Mouse (Mus musculus) ES-Bruce4 (cell line): Measurements from ENCODE around the gene Hyal2. TPM values are rescaled to one million over a fixed set of nuclear protein-coding genes. Genes with fewer than 3 reads are reported as not detected.

ENCODE experiments used
- H3K27ac ChIP-seq: 2 replicates; pipeline ENCODE4 v1.5.1; 2012; ENCODE audit warnings: low read length, inconsistent platforms; ENCODE audit not compliant: insufficient read depth
- H3K27me3 ChIP-seq: 2 replicates; pipeline ENCODE4 v1.6.1; 2012; ENCODE audit warnings: mild to moderate bottlenecking, low read length, inconsistent platforms; ENCODE audit not compliant: control insufficient read depth, poor library complexity, insufficient read depth, severe bottlenecking
- H3K36me3 ChIP-seq: 2 replicates; pipeline ENCODE4 v1.6.1; 2012; ENCODE audit warnings: inconsistent platforms, mild to moderate bottlenecking, low read length, moderate library complexity; ENCODE audit not compliant: control insufficient read depth, poor library complexity, insufficient read depth, severe bottlenecking
- H3K4me1 ChIP-seq: one replicate; pipeline ENCODE4 v1.8.1; 2011; ENCODE audit warnings: low read length; ENCODE audit not compliant: control insufficient read depth, insufficient read depth
- H3K4me3 ChIP-seq: 2 replicates; pipeline ENCODE4 v1.5.1; 2011; ENCODE audit warnings: low read depth, mild to moderate bottlenecking, low read length
- H3K9ac ChIP-seq: 2 replicates; pipeline ENCODE4 v1.6.1; 2012; ENCODE audit warnings: low read depth, mild to moderate bottlenecking, inconsistent platforms; ENCODE audit not compliant: poor library complexity, severe bottlenecking
- H3K9me3 ChIP-seq: replicated peaks from 2 replicates; pipeline ENCODE4 v1.6.1; 2012; ENCODE audit warnings: mild to moderate bottlenecking, low read length, inconsistent platforms; ENCODE audit not compliant: control insufficient read depth, poor library complexity, insufficient read depth, severe bottlenecking
- CTCF ChIP-seq: IDR thresholded peaks from one replicate; pipeline ENCODE4 v1.8.1; 2011; ENCODE audit warnings: low read depth, low read length
- EP300 ChIP-seq: IDR thresholded peaks from 2 replicates; pipeline ENCODE4 v1.6.1; 2011; ENCODE audit warnings: low read depth, low read length; ENCODE audit not compliant: insufficient read depth
- POLR2A ChIP-seq: IDR thresholded peaks from one replicate; pipeline ENCODE4 v1.8.1; 2011; ENCODE audit warnings: low read length; ENCODE audit not compliant: insufficient read depth
- polyA plus RNA-seq: library from polyadenylated mRNA; stranded (reverse); fragments of >200 nt; gene quantifications from 2 replicates; pipeline ENCODE4 v1.2.4, GENCODE M21; 2011; ENCODE audit warnings: low read depth; ENCODE audit not compliant: missing spikeins, insufficient read depth, insufficient read length

The Hyal2 gene
- polyA plus RNA-seq, 1 experiment = 38.7 TPM

GRCm38 (mm10) chr9:107620954-107621353 lies 53.2 kb downstream of the Hyal2 start:
- Histone ChIP-seq H3K4me3 (no peak overlapping the region), H3K9me3 (no peaks in the 10 kb centered on the region), H3K4me1 (peaks cover 7% of the 10 kb centered on the region), H3K27ac (no peak overlapping the region), H3K27me3 (no peaks in the 10 kb centered on the region), H3K9ac (no peak overlapping the region), H3K36me3 (peaks cover 6% of the 10 kb centered on the region)
- TF ChIP-seq CTCF = no peak
- TF ChIP-seq POLR2A = no peak
- no peak for TF ChIP-seq EP300

Other genes starting within 250 kb of the Hyal2 start
- 8.1 and 11.0 TPM in 2 replicates for gene Hemk1, start 229.6 kb upstream of the Hyal2 start, polyA plus RNA-seq
- 0.30 and 0.43 TPM in 2 replicates for gene 6430571L13Rik, start 227.3 kb upstream of the Hyal2 start, polyA plus RNA-seq
- 3.2 and 3.9 TPM in 2 replicates for gene Cacna2d2, start 168.3 kb upstream of the Hyal2 start, polyA plus RNA-seq
- 10.7 and 11.6 TPM in 2 replicates for gene Tmem115, start 34.0 kb upstream of the Hyal2 start, polyA plus RNA-seq
- 7.7 and 9.2 TPM in 2 replicates for gene Cyb561d2, start 25.8 kb upstream of the Hyal2 start, polyA plus RNA-seq
- gene Nprl2, start 25.7 kb upstream of the Hyal2 start, polyA plus RNA-seq = 32.3 and 32.7 TPM in 2 replicates
- gene Zmynd10, start 20.6 kb upstream of the Hyal2 start, polyA plus RNA-seq = not detected in 2 replicates
- gene Rassf1, start 16.4 kb upstream of the Hyal2 start, polyA plus RNA-seq = 23.7 and 24.8 TPM in 2 replicates
- gene Tusc2, start 4.7 kb upstream of the Hyal2 start, polyA plus RNA-seq = 23.5 and 25.3 TPM in 2 replicates
- 25.8 and 29.7 TPM in 2 replicates for gene Hyal1, start 9.0 kb downstream of the Hyal2 start, polyA plus RNA-seq
- gene Naa80, start 10.9 kb downstream of the Hyal2 start, polyA plus RNA-seq = 18.6 and 21.1 TPM in 2 replicates
- gene Hyal3, start 12.9 kb downstream of the Hyal2 start, polyA plus RNA-seq = 1.0 and 2.1 TPM in 2 replicates
- gene Ifrd2, start 19.7 kb downstream of the Hyal2 start, polyA plus RNA-seq = 43.8 and 45.3 TPM in 2 replicates
- 15.4 and 16.5 TPM in 2 replicates for gene Sema3b, start 41.3 kb downstream of the Hyal2 start, polyA plus RNA-seq
- 266 and 284 TPM in 2 replicates for gene Gnai2, start 67.4 kb downstream of the Hyal2 start, polyA plus RNA-seq
- gene Slc38a3, start 101.6 kb downstream of the Hyal2 start, polyA plus RNA-seq = 8.1 and 13.3 TPM in 2 replicates
- 1.5 TPM in 1 of 2 replicates, not detected in the other for gene Gnat1, start 111.8 kb downstream of the Hyal2 start, polyA plus RNA-seq
- gene Sema3f, start 142.5 kb downstream of the Hyal2 start, polyA plus RNA-seq = 12.3 and 19.0 TPM in 2 replicates
- 143 and 146 TPM in 2 replicates for gene Rbm5, start 203.1 kb downstream of the Hyal2 start, polyA plus RNA-seq